Mouse (Mus musculus): Measurements from ENCODE around the gene Snrk. TPM values are rescaled to one million over a fixed set of nuclear protein-coding genes. Genes with fewer than 3 reads are reported as not detected.

Gene Snrk
- polyA plus RNA-seq, 1 experiment from 2014 or later: 49.4 TPM

GRCm38 (mm10) chr9:122110921-122111320 lies 6.1 kb upstream of the Snrk start:
- ATAC-seq: no peak
- no peaks in the 10 kb centered on the region for H3K9me3 ChIP-seq
- H3K9ac ChIP-seq: no peak overlapping the region
- H3K4me1 ChIP-seq (replicated peaks): peaks cover 6% of the 10 kb centered on the region; the same call in 1 of the 2 replicates
- no peak overlapping the region for H3K27ac ChIP-seq
- no peak overlapping the region for H3K4me3 ChIP-seq (replicated peaks)
- H3K27me3 ChIP-seq (replicated peaks): no peaks in the 10 kb centered on the region
- H3K36me3 ChIP-seq: no peaks in the 10 kb centered on the region
- no peak overlapping the region for H3K4me2 ChIP-seq (replicated peaks)
- 83% methylated on average over 5 of the region's 5 CpGs for whole genome bisulfite sequencing

GRCm38 (mm10) chr9:122115552-122115951 lies 1.5 kb upstream of the Snrk start:
- Histone ChIP-seq H3K4me2 (replicated peaks) (no peak overlapping the region), H3K9me3 (no peaks in the 10 kb centered on the region), H3K36me3 (no peaks in the 10 kb centered on the region), H3K27ac (no peak overlapping the region), H3K4me3 (replicated peaks) (no peak overlapping the region), H3K4me1 (replicated peaks) (no peaks in the 10 kb centered on the region; the same call in 1 of the 2 replicates), H3K27me3 (replicated peaks) (no peaks in the 10 kb centered on the region), H3K9ac (no peak overlapping the region)
- peak; percentile 18 for ATAC-seq
- 62% methylated on average over 4 of the region's 4 CpGs for WGBS

- no peak overlapping the region for H3K4me2 ChIP-seq (replicated peaks)
- no peak for ATAC-seq
- no peaks in the 10 kb centered on the region for H3K36me3 ChIP-seq
- no peaks in the 10 kb centered on the region; the same call in 1 of the 2 replicates for H3K4me1 ChIP-seq (replicated peaks)
- H3K9ac ChIP-seq: no peak overlapping the region
- no peak overlapping the region for H3K4me3 ChIP-seq (replicated peaks)
- no peak overlapping the region for H3K27ac ChIP-seq
- WGBS: 59% methylated on average over 1 of the region's 1 CpGs
- H3K27me3 ChIP-seq (replicated peaks): no peaks in the 10 kb centered on the region
- no peaks in the 10 kb centered on the region for H3K9me3 ChIP-seq
These were observed 707 bp upstream of the Snrk start for GRCm38 (mm10) chr9:122116359-122116758.

- Histone ChIP-seq H3K9me3 (no peaks in the 10 kb centered on the region), H3K36me3 (no peaks in the 10 kb centered on the region), H3K4me3 (replicated peaks) (peak overlapping the region; percentile 91), H3K9ac (peak overlapping the region; percentile 96), H3K4me2 (replicated peaks) (peak overlapping the region; percentile 69), H3K27ac (peak overlapping the region; percentile 93), H3K27me3 (replicated peaks) (no peaks in the 10 kb centered on the region), H3K4me1 (replicated peaks) (peaks cover 8% of the 10 kb centered on the region)
- WGBS: 3% methylated on average over 40 of the region's 40 CpGs
- ATAC-seq: peak; percentile 57; the same call in 1 of the 2 replicates
These were observed 845 bp downstream of the Snrk start for GRCm38 (mm10) chr9:122117692-122118529.

- WGBS: 42% methylated on average over 3 of the region's 3 CpGs
- Histone ChIP-seq H3K36me3 (no peaks in the 10 kb centered on the region), H3K4me1 (replicated peaks) (peaks cover 11% of the 10 kb centered on the region), H3K4me2 (replicated peaks) (no peak overlapping the region), H3K27ac (no peak overlapping the region), H3K4me3 (replicated peaks) (no peak overlapping the region), H3K9ac (no peak overlapping the region), H3K27me3 (replicated peaks) (no peaks in the 10 kb centered on the region), H3K9me3 (no peaks in the 10 kb centered on the region)
- ATAC-seq: no peak
These were observed 3.0 kb downstream of the Snrk start for GRCm38 (mm10) chr9:122120089-122120488.

- no peak for ATAC-seq
- H3K4me1 ChIP-seq (replicated peaks): peaks cover 13% of the 10 kb centered on the region
- no peak overlapping the region for H3K27ac ChIP-seq
- no peak overlapping the region for H3K4me3 ChIP-seq (replicated peaks)
- H3K9me3 ChIP-seq: no peaks in the 10 kb centered on the region
- H3K27me3 ChIP-seq (replicated peaks): no peaks in the 10 kb centered on the region
- H3K4me2 ChIP-seq (replicated peaks): no peak overlapping the region
- no peak overlapping the region for H3K9ac ChIP-seq
- WGBS: 86% methylated on average over 5 of the region's 5 CpGs
- H3K36me3 ChIP-seq: no peaks in the 10 kb centered on the region
These were observed 5.0 kb downstream of the Snrk start for GRCm38 (mm10) chr9:122122113-122122512.

GRCm38 (mm10) chr9:122123181-122123580 lies 6.1 kb downstream of the Snrk start:
- Histone ChIP-seq H3K9me3 (no peaks in the 10 kb centered on the region), H3K4me1 (replicated peaks) (peaks cover 16% of the 10 kb centered on the region), H3K27me3 (replicated peaks) (no peaks in the 10 kb centered on the region), H3K27ac (no peak overlapping the region), H3K36me3 (no peaks in the 10 kb centered on the region), H3K4me2 (replicated peaks) (no peak overlapping the region), H3K4me3 (replicated peaks) (no peak overlapping the region), H3K9ac (no peak overlapping the region)
- ATAC-seq: no peak
- WGBS: 67% methylated on average over 5 of the region's 5 CpGs

- ATAC-seq: no peak
- WGBS: 68% methylated on average over 5 of the region's 5 CpGs
- Histone ChIP-seq H3K9ac (no peak overlapping the region), H3K27ac (no peak overlapping the region), H3K9me3 (no peaks in the 10 kb centered on the region), H3K4me3 (replicated peaks) (no peak overlapping the region), H3K36me3 (no peaks in the 10 kb centered on the region), H3K4me2 (replicated peaks) (no peak overlapping the region), H3K4me1 (replicated peaks) (peaks cover 27% of the 10 kb centered on the region), H3K27me3 (replicated peaks) (no peaks in the 10 kb centered on the region)
These were observed 8.7 kb downstream of the Snrk start for GRCm38 (mm10) chr9:122125723-122126290.

- ATAC-seq: no peak
- Histone ChIP-seq H3K27me3 (replicated peaks) (no peaks in the 10 kb centered on the region), H3K27ac (no peak overlapping the region), H3K4me1 (replicated peaks) (peaks cover 33% of the 10 kb centered on the region), H3K4me2 (replicated peaks) (no peak overlapping the region), H3K9me3 (no peaks in the 10 kb centered on the region), H3K4me3 (replicated peaks) (no peak overlapping the region), H3K9ac (no peak overlapping the region), H3K36me3 (no peaks in the 10 kb centered on the region)
- 87% methylated on average over 8 of the region's 8 CpGs for WGBS
These were observed 9.7 kb downstream of the Snrk start for GRCm38 (mm10) chr9:122126790-122127189.

- peaks cover 29% of the 10 kb centered on the region for H3K4me1 ChIP-seq (replicated peaks)
- no peak overlapping the region for H3K4me3 ChIP-seq (replicated peaks)
- WGBS: 75% methylated on average over 3 of the region's 3 CpGs
- no peaks in the 10 kb centered on the region for H3K27me3 ChIP-seq (replicated peaks)
- 0 out of 2 replicates have a peak, but pooled peaks have one; percentile 20 for ATAC-seq
- H3K27ac ChIP-seq: no peak overlapping the region
- H3K9ac ChIP-seq: no peak overlapping the region
- no peaks in the 10 kb centered on the region for H3K36me3 ChIP-seq
- H3K9me3 ChIP-seq: no peaks in the 10 kb centered on the region
- H3K4me2 ChIP-seq (replicated peaks): no peak overlapping the region
These were observed 10.3 kb downstream of the Snrk start for GRCm38 (mm10) chr9:122127271-122127785.

GRCm38 (mm10) chr9:122128686-122129085 lies 11.6 kb downstream of the Snrk start:
- no peak overlapping the region for H3K27ac ChIP-seq
- no peaks in the 10 kb centered on the region for H3K27me3 ChIP-seq (replicated peaks)
- no peak overlapping the region for H3K4me2 ChIP-seq (replicated peaks)
- no peaks in the 10 kb centered on the region for H3K36me3 ChIP-seq
- no peak for ATAC-seq
- no peak overlapping the region for H3K4me3 ChIP-seq (replicated peaks)
- H3K4me1 ChIP-seq (replicated peaks): peaks cover 23% of the 10 kb centered on the region
- H3K9ac ChIP-seq: no peak overlapping the region
- WGBS: 53% methylated on average over 5 of the region's 5 CpGs
- no peaks in the 10 kb centered on the region for H3K9me3 ChIP-seq

- H3K9ac ChIP-seq: no peak overlapping the region
- no peak overlapping the region for H3K4me3 ChIP-seq (replicated peaks)
- H3K4me1 ChIP-seq (replicated peaks): peaks cover 31% of the 10 kb centered on the region
- no peaks in the 10 kb centered on the region for H3K9me3 ChIP-seq
- no peak for ATAC-seq
- H3K4me2 ChIP-seq (replicated peaks): no peak overlapping the region
- WGBS: 42% methylated on average over 3 of the region's 3 CpGs
- H3K27me3 ChIP-seq (replicated peaks): no peaks in the 10 kb centered on the region
- H3K27ac ChIP-seq: peak overlapping the region; percentile 41; the same call in 1 of the 2 replicates
- no peaks in the 10 kb centered on the region for H3K36me3 ChIP-seq
These were observed 13.6 kb downstream of the Snrk start for GRCm38 (mm10) chr9:122130666-122131065.

All from intestine, embryonic 15.5 days (tissue).